8 mouse cellular contexts compared by ENCODE assay signal in genomic region chr9:20973682-20974075, GRCm38 (mm10). TPM values are rescaled to one million over a fixed set of nuclear protein-coding genes. Genes with fewer than 3 reads are reported as not detected.
DNase-seq lines count a peak whose midpoint lies in the region; ATAC-seq lines count a peak whose summit lies in the region.

No protein-coding gene starts in this region.

- H3K4me2 ChIP-seq in lung, embryonic 16.5 days (ENCODE audit: low read depth, low read length) = peak overlapping the region; percentile 83

- no peaks in the 10 kb centered on the region for H3K27me3 ChIP-seq in lung, embryonic 16.5 days (ENCODE audit: control insufficient read depth, insufficient read depth, low read depth, low read length)

- 36% methylated on average over 6 of the region's 6 CpGs for WGBS in lung, embryonic 16.5 days

- ATAC-seq in lung, embryonic 16.5 days (ENCODE audit: low read depth) = no peak

- DNase-seq in embryo, embryonic 10.5 days (ENCODE audit: low spot score) = peak; percentile 39
- DNase-seq in embryo, embryonic 10 days (ENCODE audit: low spot score) = no peak
- peak; percentile 38 for DNase-seq in Muller cell, postnatal 12 days (ENCODE audit: inconsistent ontology term)
- peak; percentile 55 to 60 for DNase-seq in heart, postnatal 10 days
- no peak for DNase-seq in spleen, adult 18-20 months
- no peak for DNase-seq in testis, postnatal 14 days (ENCODE audit: low spot score)
- DNase-seq in B cell, adult 2 months = no peak

- intact Hi-C loops in heart, postnatal 10 days (cut with DNase I) = no loop called here

- peak overlapping the region; percentile 94 for H3K27ac ChIP-seq in lung, embryonic 16.5 days (ENCODE audit: low read length)

- H3K4me3 ChIP-seq in lung, embryonic 16.5 days (ENCODE audit: low read length) = peak overlapping the region; percentile 92

- peak overlapping the region; percentile 24 for H3K9ac ChIP-seq in lung, embryonic 16.5 days (ENCODE audit: low read length)

- peaks cover 9% of the 10 kb centered on the region; the same call in 1 of the 2 replicates for H3K36me3 ChIP-seq in lung, embryonic 16.5 days (ENCODE audit: control insufficient read depth, insufficient read depth, low read length)

- H3K4me1 ChIP-seq in lung, embryonic 16.5 days (replicated peaks; ENCODE audit: control insufficient read depth, insufficient read depth, low read length) = peaks cover 53% of the 10 kb centered on the region

- no peaks in the 10 kb centered on the region for H3K9me3 ChIP-seq in lung, embryonic 16.5 days (ENCODE audit: control insufficient read depth, low read length)

RNA-seq across cellular contexts. Expression of gene S1pr2, which starts 2.9 kb away (rescaled TPM):
- total RNA-seq in heart, postnatal 10 days (2021) = 10 to 100 TPM; 10.2 to 11.0 TPM
- polyA plus RNA-seq in lung, embryonic 16.5 days (2015; fragmentation: Nextera tagmentation; extraction: Ambion mirVana) = 63.5 and 67.2 TPM in 2 replicates

RNA-seq across cellular contexts. Expression of gene Dnmt1, which starts 14.0 kb away (rescaled TPM):
- 10 to 100 TPM; 28.9 to 30.6 TPM for total RNA-seq in heart, postnatal 10 days (2021)
- polyA plus RNA-seq in lung, embryonic 16.5 days (2015; fragmentation: Nextera tagmentation; extraction: Ambion mirVana) = 92.5 and 97.1 TPM in 2 replicates

RNA-seq across cellular contexts. Expression of gene Mrpl4, which starts 28.9 kb away (rescaled TPM):
- 100 to 1,000 TPM; 103 to 104 TPM for total RNA-seq in heart, postnatal 10 days (2021)
- 156 TPM in 2 replicates for polyA plus RNA-seq in lung, embryonic 16.5 days (2015; fragmentation: Nextera tagmentation; extraction: Ambion mirVana)

RNA-seq across cellular contexts. Expression of gene Icam1, which starts 42.1 kb away (rescaled TPM):
- total RNA-seq in heart, postnatal 10 days (2021) = 1 to 10 TPM; 8.9 to 9.5 TPM
- polyA plus RNA-seq in lung, embryonic 16.5 days (2015; fragmentation: Nextera tagmentation; extraction: Ambion mirVana) = 76.2 and 93.0 TPM in 2 replicates

RNA-seq across cellular contexts. Expression of gene Icam4, which starts 55.5 kb away (rescaled TPM):
- under 1 TPM; 0.53 to 0.79 TPM for total RNA-seq in heart, postnatal 10 days (2021)
- polyA plus RNA-seq in lung, embryonic 16.5 days (2015; fragmentation: Nextera tagmentation; extraction: Ambion mirVana) = 2.2 and 4.2 TPM in 2 replicates

Comparison
In these comparisons a context has a peak if more than half of its experiments do, and no peak if none do; other contexts are left out.
1. DNase-seq: peak in embryo, embryonic 10.5 days (single experiment), Muller cell, postnatal 12 days (single experiment) and heart, postnatal 10 days (2 of 2); none in embryo, embryonic 10 days (single experiment), spleen, adult 18-20 months (0 of 2), testis, postnatal 14 days (single experiment) and B cell, adult 2 months (0 of 2).